Mouse (Mus musculus): ENCODE data around the gene Slc16a6. TPM values are rescaled to one million over a fixed set of nuclear protein-coding genes. Genes with fewer than 3 reads are reported as not detected.

The Slc16a6 gene
- polyA plus RNA-seq, 1 experiment from 2014 or later: 4.4 TPM

DNA sequence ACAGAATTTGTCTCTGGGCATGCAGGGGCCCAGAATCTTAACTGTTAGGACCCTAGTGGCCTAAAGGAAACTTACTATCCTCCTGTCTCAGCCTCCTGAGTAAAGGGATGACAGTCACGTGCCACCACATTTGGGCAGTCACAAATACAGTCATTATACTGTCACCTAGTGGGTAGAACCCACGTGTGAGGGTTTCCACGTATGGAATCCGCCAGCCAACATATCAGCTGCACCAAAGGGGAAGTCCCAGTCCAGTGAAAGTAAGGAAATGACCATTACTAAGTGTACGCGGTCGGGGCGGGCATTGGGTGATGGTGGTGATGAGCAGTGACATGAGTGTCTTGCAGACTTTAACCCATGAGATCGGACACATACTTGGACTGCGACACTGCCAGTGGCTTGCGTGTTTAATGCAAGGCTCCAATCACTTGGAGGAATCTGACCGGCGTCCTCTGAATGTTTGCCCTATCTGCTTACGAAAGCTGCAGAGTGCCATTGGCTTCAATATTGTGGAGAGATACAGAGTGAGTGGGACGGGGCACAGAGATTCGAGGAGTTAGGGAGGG is 39.1 kb downstream of the Slc16a6 start:
- H3K9ac ChIP-seq (ENCODE audit: low read length): no peak overlapping the region
- H3K4me2 ChIP-seq (ENCODE audit: low read length): no peak overlapping the region
- H3K36me3 ChIP-seq (ENCODE audit: control insufficient read depth, insufficient read depth, low read length): peaks cover 74% of the 10 kb centered on the region
- no peak for ATAC-seq
- H3K27me3 ChIP-seq (replicated peaks; ENCODE audit: control insufficient read depth, insufficient read depth, low read length): no peaks in the 10 kb centered on the region
- no peaks in the 10 kb centered on the region for H3K9me3 ChIP-seq (replicated peaks; ENCODE audit: control insufficient read depth, low read length)
- 94% methylated on average over 16 of the region's 16 CpGs for WGBS
- no peak overlapping the region for H3K27ac ChIP-seq (ENCODE audit: low read depth, low read length)
- no peak for DNase-seq (ENCODE audit: low spot score)
- H3K4me1 ChIP-seq (ENCODE audit: control insufficient read depth, insufficient read depth, low read length): no peaks in the 10 kb centered on the region
- no peak overlapping the region for H3K4me3 ChIP-seq (ENCODE audit: low read depth, low read length)

DNA sequence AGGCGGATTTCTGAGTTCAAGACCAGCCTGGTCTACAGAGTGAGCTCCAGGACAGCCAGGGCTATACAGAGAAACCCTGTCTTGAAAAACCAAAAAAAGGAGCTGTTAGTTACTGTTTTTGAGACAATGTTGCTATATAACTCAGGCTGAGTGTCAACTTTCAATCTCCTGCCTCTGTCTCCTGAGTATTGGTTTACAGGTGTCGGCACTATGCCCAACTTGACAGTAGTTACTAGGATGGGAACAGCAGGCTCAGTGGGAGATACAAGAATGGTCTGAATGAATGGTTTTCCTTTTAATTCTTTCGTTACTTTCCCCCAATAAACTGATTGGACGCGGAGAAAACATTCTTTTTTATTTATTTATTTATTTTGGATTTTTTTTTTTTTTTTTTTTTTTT is 46.0 kb downstream of the Slc16a6 start:
- Histone ChIP-seq H3K4me3 (ENCODE audit: low read depth, low read length) (no peak overlapping the region), H3K27ac (ENCODE audit: low read depth, low read length) (no peak overlapping the region), H3K9me3 (replicated peaks; ENCODE audit: control insufficient read depth, low read length) (no peaks in the 10 kb centered on the region), H3K4me1 (ENCODE audit: control insufficient read depth, insufficient read depth, low read length) (peaks cover 4% of the 10 kb centered on the region; the same call in 1 of the 2 replicates), H3K9ac (ENCODE audit: low read length) (no peak overlapping the region), H3K27me3 (replicated peaks; ENCODE audit: control insufficient read depth, insufficient read depth, low read length) (no peaks in the 10 kb centered on the region), H3K4me2 (ENCODE audit: low read length) (no peak overlapping the region; the same call in 1 of the 2 replicates), H3K36me3 (ENCODE audit: control insufficient read depth, insufficient read depth, low read length) (peaks cover 32% of the 10 kb centered on the region)
- ATAC-seq: no peak
- WGBS: 96% methylated on average over 5 of the region's 5 CpGs
- DNase-seq (ENCODE audit: low spot score): no peak

DNA sequence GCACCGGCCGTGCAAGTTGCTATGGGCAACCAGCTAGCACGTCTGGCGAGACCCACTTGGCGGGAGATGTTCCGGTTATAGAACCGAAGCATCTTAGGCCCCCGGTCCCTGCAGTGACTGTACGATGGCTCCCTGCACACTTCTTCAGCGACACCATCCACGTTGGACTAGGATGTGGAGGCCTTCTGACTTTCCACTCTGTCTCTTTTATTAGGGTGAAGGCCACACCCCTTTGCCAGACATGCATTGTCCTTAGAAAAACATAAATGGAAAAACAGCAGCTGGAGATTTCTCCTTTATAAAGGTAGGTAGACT is 47.2 kb downstream of the Slc16a6 start:
- H3K27me3 ChIP-seq (replicated peaks; ENCODE audit: control insufficient read depth, insufficient read depth, low read length): no peaks in the 10 kb centered on the region
- H3K4me3 ChIP-seq (ENCODE audit: low read depth, low read length): peak overlapping the region; percentile 58
- under 1% methylated on average over 11 of the region's 11 CpGs for WGBS
- peak overlapping the region; percentile 78 for H3K27ac ChIP-seq (ENCODE audit: low read depth, low read length)
- peak overlapping the region; percentile 77 for H3K9ac ChIP-seq (ENCODE audit: low read length)
- no peak for DNase-seq (ENCODE audit: low spot score)
- H3K36me3 ChIP-seq (ENCODE audit: control insufficient read depth, insufficient read depth, low read length): peaks cover 27% of the 10 kb centered on the region
- H3K4me2 ChIP-seq (ENCODE audit: low read length): peak overlapping the region; percentile 55
- peaks cover 4% of the 10 kb centered on the region; the same call in 1 of the 2 replicates for H3K4me1 ChIP-seq (ENCODE audit: control insufficient read depth, insufficient read depth, low read length)
- H3K9me3 ChIP-seq (replicated peaks; ENCODE audit: control insufficient read depth, low read length): no peaks in the 10 kb centered on the region
- ATAC-seq: no peak

DNA sequence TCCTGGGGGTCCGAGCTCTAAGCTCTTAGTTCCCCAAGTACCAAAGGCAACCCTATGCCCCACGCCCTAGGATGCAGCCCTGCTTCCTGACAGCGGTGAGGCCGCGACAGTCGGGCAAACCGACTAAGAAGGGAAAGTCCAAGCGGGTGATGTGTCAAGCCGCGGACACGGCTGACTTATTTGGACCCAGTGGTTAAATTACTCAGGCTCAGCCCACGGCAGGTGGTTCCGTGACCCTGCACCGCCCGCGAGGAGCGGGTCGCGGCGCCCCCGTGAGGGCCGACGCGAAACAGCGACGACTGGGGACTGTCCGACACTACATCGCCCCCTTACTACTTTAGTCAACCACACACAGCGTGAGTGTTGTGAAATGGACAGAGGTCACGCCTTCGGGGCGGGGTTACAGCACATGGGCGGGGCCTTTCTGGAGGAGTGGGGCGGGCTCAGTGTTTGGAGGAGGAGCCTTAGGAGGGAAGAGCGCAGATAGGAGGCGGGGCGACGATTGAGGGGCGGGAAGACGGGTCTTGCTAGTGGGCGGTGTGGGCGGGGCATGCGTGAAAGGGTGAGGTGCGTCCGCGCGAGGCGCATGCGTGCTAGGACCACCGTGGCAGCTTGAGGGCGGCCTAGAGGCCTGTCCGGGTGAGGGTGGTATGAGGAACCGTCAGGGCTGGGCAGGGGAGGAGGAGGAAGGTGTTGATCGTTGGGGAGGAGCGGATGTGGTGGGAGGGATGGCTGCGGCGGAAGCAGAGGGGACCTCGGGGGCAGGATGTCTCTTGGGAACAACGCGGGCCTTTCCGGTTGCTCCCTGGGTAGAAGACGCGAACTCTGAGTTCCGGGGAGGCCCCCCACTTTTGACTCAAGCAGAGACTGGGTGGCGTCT is 47.8 kb downstream of the Slc16a6 start, which contains the start of gene Amz2:
Gene Amz2, plus strand, starts transcription at position 555 of the 880 bp plus-strand sequence.
- peak; percentile 95 for ATAC-seq
- peak; percentile 98 for DNase-seq (ENCODE audit: low spot score)
- Histone ChIP-seq H3K4me2 (ENCODE audit: low read length) (peak within 1 kb of the TSS; percentile 55), H3K9ac (ENCODE audit: low read length) (peak within 1 kb of the TSS; percentile 77), H3K36me3 (ENCODE audit: control insufficient read depth, insufficient read depth, low read length) (peaks cover 24% of the 10 kb centered on the region), H3K4me3 (ENCODE audit: low read depth, low read length) (peak within 1 kb of the TSS; percentile 58), H3K27me3 (replicated peaks; ENCODE audit: control insufficient read depth, insufficient read depth, low read length) (no peaks in the 10 kb centered on the region), H3K4me1 (ENCODE audit: control insufficient read depth, insufficient read depth, low read length) (peaks cover 4% of the 10 kb centered on the region; the same call in 1 of the 2 replicates), H3K9me3 (replicated peaks; ENCODE audit: control insufficient read depth, low read length) (no peaks in the 10 kb centered on the region), H3K27ac (ENCODE audit: low read depth, low read length) (peak within 1 kb of the TSS; percentile 78)
- WGBS: under 1% methylated on average over 64 of the region's 65 CpGs

DNA sequence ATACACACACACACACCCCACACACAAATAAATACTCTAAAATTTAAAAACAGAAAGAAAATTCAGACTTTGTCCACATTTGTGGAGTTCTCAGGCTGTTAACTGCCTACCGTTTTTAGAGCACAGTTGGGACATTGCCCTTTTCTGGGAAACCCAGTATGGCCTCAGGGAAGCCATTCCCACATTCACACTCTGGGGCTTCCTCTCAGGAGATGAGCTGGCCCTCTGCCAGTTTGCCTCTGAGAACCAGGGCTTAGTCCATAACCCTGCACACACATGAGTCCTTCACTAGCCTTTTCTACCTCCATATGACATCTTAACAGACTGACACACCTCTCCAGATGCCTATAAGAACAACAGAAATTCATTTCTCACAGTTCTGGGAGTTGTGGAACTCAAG is 50.1 kb downstream of the Slc16a6 start:
- Histone ChIP-seq H3K36me3 (ENCODE audit: control insufficient read depth, insufficient read depth, low read length) (peaks cover under 1% of the 10 kb centered on the region; the same call in 1 of the 2 replicates), H3K4me1 (ENCODE audit: control insufficient read depth, insufficient read depth, low read length) (peaks cover 4% of the 10 kb centered on the region; the same call in 1 of the 2 replicates), H3K4me3 (ENCODE audit: low read depth, low read length) (no peak overlapping the region), H3K4me2 (ENCODE audit: low read length) (no peak overlapping the region), H3K9ac (ENCODE audit: low read length) (no peak overlapping the region), H3K27me3 (replicated peaks; ENCODE audit: control insufficient read depth, insufficient read depth, low read length) (no peaks in the 10 kb centered on the region), H3K27ac (ENCODE audit: low read depth, low read length) (no peak overlapping the region), H3K9me3 (replicated peaks; ENCODE audit: control insufficient read depth, low read length) (no peaks in the 10 kb centered on the region)
- 57% methylated on average over 1 of the region's 1 CpGs for WGBS
- no peak for ATAC-seq
- DNase-seq (ENCODE audit: low spot score): no peak

DNA sequence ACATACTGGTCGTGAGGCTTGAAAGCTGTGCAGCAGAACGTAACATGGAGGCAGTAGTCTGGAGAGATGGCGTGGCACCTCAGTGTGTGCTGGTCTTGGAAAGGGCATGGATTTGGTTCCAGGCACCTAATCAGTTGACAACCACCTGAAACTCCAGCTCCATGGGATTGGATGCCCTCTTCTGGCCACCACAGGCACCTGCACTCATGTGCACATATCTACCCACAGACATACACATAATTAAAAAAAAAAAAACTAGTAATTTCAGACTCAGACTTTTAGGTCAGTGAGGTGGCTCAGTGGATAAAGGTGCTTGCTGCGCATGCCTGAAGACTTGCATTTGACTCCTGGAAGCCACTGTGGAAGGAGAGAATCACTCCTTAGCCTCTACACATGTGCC is 51.1 kb downstream of the Slc16a6 start:
- Histone ChIP-seq H3K36me3 (ENCODE audit: control insufficient read depth, insufficient read depth, low read length) (no peaks in the 10 kb centered on the region), H3K27me3 (replicated peaks; ENCODE audit: control insufficient read depth, insufficient read depth, low read length) (no peaks in the 10 kb centered on the region), H3K4me2 (ENCODE audit: low read length) (no peak overlapping the region), H3K27ac (ENCODE audit: low read depth, low read length) (no peak overlapping the region), H3K9me3 (replicated peaks; ENCODE audit: control insufficient read depth, low read length) (no peaks in the 10 kb centered on the region), H3K4me3 (ENCODE audit: low read depth, low read length) (no peak overlapping the region), H3K4me1 (ENCODE audit: control insufficient read depth, insufficient read depth, low read length) (peaks cover 4% of the 10 kb centered on the region; the same call in 1 of the 2 replicates), H3K9ac (ENCODE audit: low read length) (no peak overlapping the region)
- ATAC-seq (no peak), DNase-seq (ENCODE audit: low spot score) (no peak)
- 96% methylated on average over 4 of the region's 4 CpGs for WGBS

DNA sequence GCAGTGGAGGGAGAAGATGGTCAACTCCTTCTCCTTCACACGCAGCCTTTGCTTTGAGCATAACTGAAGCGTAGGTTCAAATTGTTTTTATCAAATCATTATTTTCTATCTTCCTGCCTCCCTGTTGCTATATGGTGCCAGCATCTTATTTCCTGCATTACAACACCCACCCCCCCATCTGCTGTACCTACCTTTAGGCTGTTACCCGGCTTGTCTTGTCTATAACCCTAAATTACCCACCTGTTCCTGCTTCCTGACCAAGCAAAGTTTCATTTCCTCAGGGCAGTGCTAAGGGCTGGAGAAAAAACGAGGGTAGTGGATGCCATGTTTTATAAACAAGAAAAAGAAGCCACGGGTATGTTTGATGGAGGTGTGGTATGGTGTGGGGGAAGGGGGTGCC is 52.2 kb downstream of the Slc16a6 start:
- Histone ChIP-seq H3K4me3 (ENCODE audit: low read depth, low read length) (no peak overlapping the region), H3K27me3 (replicated peaks; ENCODE audit: control insufficient read depth, insufficient read depth, low read length) (no peaks in the 10 kb centered on the region), H3K9me3 (replicated peaks; ENCODE audit: control insufficient read depth, low read length) (no peaks in the 10 kb centered on the region), H3K9ac (ENCODE audit: low read length) (no peak overlapping the region), H3K36me3 (ENCODE audit: control insufficient read depth, insufficient read depth, low read length) (no peaks in the 10 kb centered on the region), H3K27ac (ENCODE audit: low read depth, low read length) (no peak overlapping the region), H3K4me2 (ENCODE audit: low read length) (no peak overlapping the region), H3K4me1 (ENCODE audit: control insufficient read depth, insufficient read depth, low read length) (no peaks in the 10 kb centered on the region)
- WGBS: 88% methylated on average over 5 of the region's 5 CpGs
- ATAC-seq (no peak), DNase-seq (ENCODE audit: low spot score) (no peak)

DNA sequence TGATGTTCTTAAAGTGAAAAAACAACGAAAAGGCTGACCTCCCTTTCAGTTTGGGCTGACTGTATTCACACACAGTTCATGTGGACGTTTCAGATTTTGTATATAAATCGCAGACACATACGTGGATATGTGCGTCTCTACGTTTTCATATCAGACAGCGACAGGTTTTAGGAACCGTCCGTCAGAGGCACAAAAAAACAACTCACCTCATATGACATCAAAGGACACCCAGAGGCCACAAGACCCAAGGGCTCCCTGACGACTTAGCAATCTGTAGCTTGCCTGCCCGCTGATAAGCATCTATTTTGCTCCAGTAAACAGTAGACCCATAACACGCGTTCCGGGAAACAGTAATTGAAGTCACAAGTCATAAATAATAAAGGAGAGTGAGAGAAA is 52.8 kb downstream of the Slc16a6 start:
- no peak overlapping the region for H3K9ac ChIP-seq (ENCODE audit: low read length)
- ATAC-seq: no peak
- WGBS: 89% methylated on average over 14 of the region's 14 CpGs

More for the DNA sequence above, 52.8 kb downstream of the Slc16a6 start:
- H3K4me1 ChIP-seq (ENCODE audit: control insufficient read depth, insufficient read depth, low read length): no peaks in the 10 kb centered on the region
- H3K27me3 ChIP-seq (replicated peaks; ENCODE audit: control insufficient read depth, insufficient read depth, low read length): no peaks in the 10 kb centered on the region
- H3K9me3 ChIP-seq (replicated peaks; ENCODE audit: control insufficient read depth, low read length): no peaks in the 10 kb centered on the region
- no peak overlapping the region for H3K4me2 ChIP-seq (ENCODE audit: low read length)
- no peak for DNase-seq (ENCODE audit: low spot score)
- H3K27ac ChIP-seq (ENCODE audit: low read depth, low read length): no peak overlapping the region
- H3K4me3 ChIP-seq (ENCODE audit: low read depth, low read length): no peak overlapping the region
- H3K36me3 ChIP-seq (ENCODE audit: control insufficient read depth, insufficient read depth, low read length): no peaks in the 10 kb centered on the region
